10 mouse cellular contexts compared by ENCODE assay signal in genomic region chr5:9954652-9955051, GRCm38 (mm10).
A peak's percentile ranks its signal among the peaks of the same experiment; 100 is the strongest.
DNase-seq lines count a peak whose midpoint lies in the region; ATAC-seq and TF ChIP-seq lines count a peak whose summit lies in the region.
"Had no signal": no experiment of that assay in that cellular context is flagged by ENCODE, and none has a peak within 500 bp of the region (broad histone marks: within the 10 kb centered on the region; RNA-seq: fewer than 3 reads in every experiment).

No protein-coding gene starts in this region.

- no peak overlapping the region for H3K4me3 ChIP-seq in intestine, postnatal 0 days (ENCODE audit: low read depth, low read length)
- no peak overlapping the region for H3K4me3 ChIP-seq in intestine, embryonic 16.5 days (ENCODE audit: low read length)
- no peak overlapping the region for H3K4me3 ChIP-seq in ES-E14 (ENCODE audit: insufficient read depth in 1 of 2, low read depth in 1 of 2, low read length in 2 of 2, poor library complexity in 1 of 2, severe bottlenecking in 1 of 2)
- H3K4me3 ChIP-seq: embryonic facial prominence, embryonic 15.5 days; liver, embryonic 13.5 days had no signal

- H3K4me2 ChIP-seq in intestine, postnatal 0 days (replicated peaks; ENCODE audit: low read depth), result no peak overlapping the region
- no peak overlapping the region for H3K4me2 ChIP-seq in intestine, embryonic 16.5 days (ENCODE audit: low read depth, low read length)
- H3K4me2 ChIP-seq: embryonic facial prominence, embryonic 15.5 days; liver, embryonic 13.5 days had no signal

- H3K9ac ChIP-seq in intestine, postnatal 0 days (ENCODE audit: low read depth, low read length), result no peak overlapping the region
- H3K9ac ChIP-seq in intestine, embryonic 16.5 days (ENCODE audit: low read depth, low read length), result no peak overlapping the region
- H3K9ac ChIP-seq in ES-E14 (ENCODE audit: insufficient read depth, low read depth, low read length, poor library complexity, severe bottlenecking), result no peak overlapping the region
- H3K9ac ChIP-seq: embryonic facial prominence, embryonic 15.5 days; liver, embryonic 13.5 days had no signal

- 15% methylated on average over 3 of the region's 3 CpGs for WGBS in intestine, postnatal 0 days
- WGBS in intestine, embryonic 16.5 days, result 22% methylated on average over 3 of the region's 3 CpGs

- in situ Hi-C loops in ES-E14 (cut with MboI; ENCODE audit: low sequenced_read_pairs in 2 of 2, unreplicated experiment in 2 of 2), result loop anchor here (10.0 to 25.0 kb wide), 2 partner anchors 680 to 683 kb away; no protein-coding TSS in a partner anchor

- H3K27me3 ChIP-seq in intestine, postnatal 0 days (replicated peaks; ENCODE audit: control insufficient read depth, insufficient read depth, low read length), result no peaks in the 10 kb centered on the region
- H3K27me3 ChIP-seq in intestine, embryonic 16.5 days (replicated peaks; ENCODE audit: control insufficient read depth, insufficient read depth, low read length), result no peaks in the 10 kb centered on the region
- H3K27me3 ChIP-seq: embryonic facial prominence, embryonic 15.5 days; liver, embryonic 13.5 days had no signal

- DNase-seq in ES-E14 (ENCODE audit: low read depth, low spot score), result peak; percentile 40
- DNase-seq in kidney, postnatal 4 days, result peak; percentile 20 to 24
- DNase-seq in heart, adult 18-20 months, result no peak
- DNase-seq in spleen, postnatal 10 days (ENCODE audit: low spot score in 2 of 2), result no peak
- DNase-seq: liver, embryonic 13.5 days had no signal

- H3K9me3 ChIP-seq in intestine, postnatal 0 days (ENCODE audit: control insufficient read depth), result no peaks in the 10 kb centered on the region
- H3K9me3 ChIP-seq in intestine, embryonic 16.5 days (ENCODE audit: control insufficient read depth, low read length), result no peaks in the 10 kb centered on the region
- H3K9me3 ChIP-seq in ES-E14 (ENCODE audit: control insufficient read depth, insufficient read depth, low read depth, low read length), result no peaks in the 10 kb centered on the region
- H3K9me3 ChIP-seq: embryonic facial prominence, embryonic 15.5 days; liver, embryonic 13.5 days had no signal

- no peaks in the 10 kb centered on the region for H3K4me1 ChIP-seq in intestine, postnatal 0 days (replicated peaks; ENCODE audit: control insufficient read depth, insufficient read depth, low read length)
- no peaks in the 10 kb centered on the region for H3K4me1 ChIP-seq in intestine, embryonic 16.5 days (ENCODE audit: control insufficient read depth, insufficient read depth, low read length)
- H3K4me1 ChIP-seq in ES-E14 (ENCODE audit: control insufficient read depth in 2 of 2, insufficient read depth in 2 of 2, low read length in 2 of 2, poor library complexity in 1 of 2), result no peaks in the 10 kb centered on the region
- H3K4me1 ChIP-seq: embryonic facial prominence, embryonic 15.5 days; liver, embryonic 13.5 days had no signal

- no peak overlapping the region for H3K27ac ChIP-seq in intestine, postnatal 0 days (ENCODE audit: low read depth, low read length)
- H3K27ac ChIP-seq in intestine, embryonic 16.5 days (ENCODE audit: low read length), result no peak overlapping the region
- no peak overlapping the region for H3K27ac ChIP-seq in ES-E14 (ENCODE audit: insufficient read depth, low read depth, low read length, poor library complexity, severe bottlenecking)
- H3K27ac ChIP-seq: embryonic facial prominence, embryonic 15.5 days; liver, embryonic 13.5 days had no signal

- no peaks in the 10 kb centered on the region for H3K36me3 ChIP-seq in intestine, postnatal 0 days (ENCODE audit: control insufficient read depth, insufficient read depth)
- H3K36me3 ChIP-seq in intestine, embryonic 16.5 days (ENCODE audit: control insufficient read depth, insufficient read depth, low read length), result no peaks in the 10 kb centered on the region
- no peaks in the 10 kb centered on the region for H3K36me3 ChIP-seq in ES-E14 (ENCODE audit: control insufficient read depth, insufficient read depth, low read length, poor library complexity, severe bottlenecking)
- H3K36me3 ChIP-seq: embryonic facial prominence, embryonic 15.5 days; liver, embryonic 13.5 days had no signal

- no peak for ATAC-seq in intestine, postnatal 0 days
- no peak for ATAC-seq in intestine, embryonic 16.5 days
- ATAC-seq in common myeloid progenitor, adult 5-6 weeks (replicated peaks; ENCODE audit: low read depth, poor library complexity, severe bottlenecking), result peak; percentile 60; the same call in 1 of the 2 replicates
- ATAC-seq in erythroblast, adult 5-6 weeks (replicated peaks; ENCODE audit: low FRiP score, poor library complexity, severe bottlenecking), result no peak

- TF ChIP-seq CTCF in intestine, postnatal 0 days (IDR thresholded peaks at IDR 0.05; ENCODE audit: low read depth), result peak; percentile 39

TF ChIP-seq in ES-E14, 5 proteins besides CTCF, POLR2A, EP300 and RAD21:
- TF ChIP-seq MAFK (IDR thresholded peaks at IDR 0.05; ENCODE audit: insufficient read depth, low read depth, low read length), result no peak
- TF ChIP-seq ZC3H11A (IDR thresholded peaks at IDR 0.05; ENCODE audit: borderline replicate concordance, low read depth, low read length), result peak; percentile 84
- no peak for TF ChIP-seq HCFC1 (IDR thresholded peaks at IDR 0.05; ENCODE audit: borderline replicate concordance, insufficient read depth, low read length)
- TF ChIP-seq ZNF384 (IDR thresholded peaks at IDR 0.05; ENCODE audit: low read depth, low read length), result no peak
- TF ChIP-seq CHD2 (IDR thresholded peaks at IDR 0.05; ENCODE audit: low read depth, low read length), result no peak

Comparison
In these comparisons a context has a peak if more than half of its experiments do, and no peak if none do; other contexts are left out.
1. DNase-seq: peak in ES-E14 (single experiment) and kidney, postnatal 4 days (2 of 2); none in heart, adult 18-20 months (0 of 2) and spleen, postnatal 10 days (0 of 2).